Mouse (Mus musculus) E14TG2a.4 (cell line): Measurements from ENCODE around the gene S100a11.
A peak's percentile ranks its signal among the peaks of the same experiment; 100 is the strongest.
"Not testable (repeated sequence)": the region's sequence is repeated elsewhere in the genome, so short reads cannot be mapped to it uniquely, and the experiment has no call there.

ENCODE experiments used
- H3K27me3 ChIP-seq: 2 replicates; pipeline ENCODE4 v1.6.1; 2014; ENCODE audit warnings: low read length, control low read depth; ENCODE audit not compliant: insufficient read depth
- H3K36me3 ChIP-seq: 2 replicates; pipeline ENCODE4 v1.6.1; 2014; ENCODE audit warnings: low read length, control low read depth; ENCODE audit not compliant: insufficient read depth
- H3K4me1 ChIP-seq: replicated peaks from 2 replicates; pipeline ENCODE4 v1.6.1; 2014; ENCODE audit warnings: low read depth, low read length, control low read depth
- H3K4me3 ChIP-seq: replicated peaks from 2 replicates; pipeline ENCODE4 v1.5.1; 2014; ENCODE audit warnings: mild to moderate bottlenecking, low read length
- H3K9me3 ChIP-seq: 2 replicates; pipeline ENCODE4 v1.6.1; 2014; ENCODE audit warnings: low read length, control low read depth
- CTCF ChIP-seq: conservative IDR thresholded peaks from 2 replicates; pipeline ENCODE4 v1.5.1; 2014; ENCODE audit warnings: low read length
- NANOG ChIP-seq: IDR thresholded peaks from 2 replicates; pipeline ENCODE4 v1.6.1; 2014; ENCODE audit warnings: borderline replicate concordance, low read length, mixed read lengths
- POU5F1 ChIP-seq: IDR thresholded peaks from 2 replicates; pipeline ENCODE4 v1.6.1; 2014; ENCODE audit warnings: low read length, borderline replicate concordance

The S100a11 gene

GRCm38 (mm10) chr3:93520330-93521193 lies at the start of gene S100a11:
Gene S100a11 (plus strand): TSS chr3:93520488.
- no peak for TF ChIP-seq CTCF
- no peak for TF ChIP-seq POU5F1
- no peak for TF ChIP-seq NANOG
- no peaks in the 10 kb centered on the region for H3K9me3 ChIP-seq
- peak within 1 kb of the TSS; percentile 78 for H3K4me3 ChIP-seq
- peaks cover 24% of the 10 kb centered on the region for H3K4me1 ChIP-seq
- peaks cover 11% of the 10 kb centered on the region for H3K36me3 ChIP-seq
- no peaks in the 10 kb centered on the region for H3K27me3 ChIP-seq

GRCm38 (mm10) chr3:93480053-93480452 lies 40.2 kb upstream of the S100a11 start:
- no peaks in the 10 kb centered on the region for H3K27me3 ChIP-seq
- no peaks in the 10 kb centered on the region for H3K36me3 ChIP-seq
- no peak overlapping the region for H3K4me3 ChIP-seq
- TF ChIP-seq NANOG, result no peak
- TF ChIP-seq POU5F1, result no peak
- no peak for TF ChIP-seq CTCF
- no peaks in the 10 kb centered on the region for H3K4me1 ChIP-seq
- H3K9me3 ChIP-seq, result no peaks in the 10 kb centered on the region

- H3K36me3 ChIP-seq, result no peaks in the 10 kb centered on the region
- no peaks in the 10 kb centered on the region for H3K4me1 ChIP-seq
- TF ChIP-seq POU5F1 (no peak), CTCF (no peak), NANOG (no peak)
- H3K4me3 ChIP-seq, result no peak overlapping the region
- H3K27me3 ChIP-seq, result no peaks in the 10 kb centered on the region
- no peaks in the 10 kb centered on the region for H3K9me3 ChIP-seq
Observed at GRCm38 (mm10) chr3:93481982-93482616, 38.2 kb upstream of the S100a11 start.

DNA sequence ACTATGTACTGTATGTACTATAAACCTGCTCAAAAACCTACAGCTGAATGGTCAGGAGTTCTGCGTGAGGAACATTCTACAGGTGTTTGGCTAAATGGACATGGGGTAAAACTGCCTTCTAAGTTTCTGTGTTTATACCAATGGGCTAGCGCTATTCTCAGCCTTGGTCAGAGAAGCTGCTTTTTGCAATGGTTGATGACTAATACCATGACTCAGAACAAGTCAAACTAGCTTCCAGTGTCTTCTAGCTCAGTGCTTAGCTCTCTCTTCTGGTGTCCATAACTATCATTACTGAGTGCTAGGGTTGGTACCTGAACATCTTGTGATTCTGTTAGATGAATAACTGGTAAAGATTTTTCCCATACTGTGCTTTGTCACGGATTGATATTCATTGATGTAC lies 34.7 kb upstream of the S100a11 start:
- H3K36me3 ChIP-seq, result no peaks in the 10 kb centered on the region
- H3K27me3 ChIP-seq, result no peaks in the 10 kb centered on the region
- H3K4me1 ChIP-seq, result no peaks in the 10 kb centered on the region
- H3K4me3 ChIP-seq, result no peak overlapping the region
- TF ChIP-seq CTCF, result no peak
- no peak for TF ChIP-seq POU5F1
- no peak for TF ChIP-seq NANOG
- no peaks in the 10 kb centered on the region for H3K9me3 ChIP-seq

DNA sequence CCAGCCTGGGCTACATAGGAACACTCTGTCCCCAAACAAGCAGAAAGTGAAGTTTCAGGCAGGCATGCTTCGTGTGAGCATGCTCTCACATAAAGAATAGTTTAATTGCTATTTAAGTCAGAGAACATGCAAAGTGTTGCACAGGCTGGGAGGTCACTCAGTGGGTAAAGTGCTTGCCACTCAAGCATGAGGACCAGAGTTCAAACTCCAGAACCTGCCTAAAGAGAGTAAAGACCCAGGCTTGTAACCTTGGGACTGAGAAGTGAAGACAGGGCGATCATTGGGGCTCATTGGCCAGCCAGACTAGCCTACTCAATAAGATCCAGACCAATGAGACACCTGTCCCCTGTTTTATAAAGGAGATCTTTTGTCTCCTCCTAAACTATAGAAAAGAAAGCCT lies 31.7 kb upstream of the S100a11 start:
- TF ChIP-seq NANOG (no peak), POU5F1 (no peak), CTCF (no peak)
- Histone ChIP-seq H3K36me3 (no peaks in the 10 kb centered on the region), H3K9me3 (no peaks in the 10 kb centered on the region), H3K4me3 (no peak overlapping the region), H3K4me1 (no peaks in the 10 kb centered on the region), H3K27me3 (no peaks in the 10 kb centered on the region; the same call in 1 of the 2 replicates)

GRCm38 (mm10) chr3:93492176-93492575 lies 28.1 kb upstream of the S100a11 start:
- Histone ChIP-seq H3K27me3 (no peaks in the 10 kb centered on the region; the same call in 1 of the 2 replicates), H3K4me1 (no peaks in the 10 kb centered on the region), H3K36me3 (no peaks in the 10 kb centered on the region), H3K9me3 (no peaks in the 10 kb centered on the region), H3K4me3 (no peak overlapping the region)
- no peak for TF ChIP-seq POU5F1
- no peak for TF ChIP-seq CTCF
- no peak for TF ChIP-seq NANOG

GRCm38 (mm10) chr3:93493992-93494391 lies 26.3 kb upstream of the S100a11 start:
- TF ChIP-seq CTCF (peak; percentile 43), POU5F1 (no peak)
- Histone ChIP-seq H3K4me1 (no peaks in the 10 kb centered on the region), H3K9me3 (no peaks in the 10 kb centered on the region), H3K27me3 (no peaks in the 10 kb centered on the region; the same call in 1 of the 2 replicates), H3K4me3 (no peak overlapping the region), H3K36me3 (no peaks in the 10 kb centered on the region)

DNA sequence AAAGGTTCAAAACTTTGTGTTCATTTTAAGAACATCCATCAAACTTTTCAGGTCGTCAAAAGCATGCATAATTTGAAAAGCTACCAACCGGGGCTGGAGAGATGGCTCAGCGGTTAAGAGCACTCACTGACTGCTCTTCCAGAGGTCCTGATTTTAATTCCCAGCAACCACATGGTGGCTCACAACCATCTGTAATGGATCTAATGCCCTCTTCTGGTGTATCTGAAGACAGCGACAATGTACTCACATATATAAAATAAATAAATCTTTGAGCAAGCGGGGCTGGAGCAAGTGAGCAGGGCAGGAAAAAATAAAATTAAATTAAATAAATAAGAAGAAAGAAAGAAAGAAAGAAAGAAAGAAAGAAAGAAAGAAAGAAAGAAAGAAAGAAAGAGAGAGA lies 25.5 kb upstream of the S100a11 start:
- not testable (repeated sequence) for H3K36me3 ChIP-seq, H3K9me3 ChIP-seq, H3K4me1 ChIP-seq, H3K27me3 ChIP-seq, H3K4me3 ChIP-seq
